Mouse (Mus musculus) kidney, postnatal 10 days (tissue): ENCODE data around the gene Fbxo44.
A peak's percentile ranks its signal among the peaks of the same experiment; 100 is the strongest.
"Not testable (repeated sequence)": the region's sequence is repeated elsewhere in the genome, so short reads cannot be mapped to it uniquely, and the experiment has no call there.

Experiments used
- DNase-seq: peaks from one replicate; pipeline ENCODE4 v3.0.0; 2021; ENCODE audit warnings: mixed read lengths

The Fbxo44 gene

DNA sequence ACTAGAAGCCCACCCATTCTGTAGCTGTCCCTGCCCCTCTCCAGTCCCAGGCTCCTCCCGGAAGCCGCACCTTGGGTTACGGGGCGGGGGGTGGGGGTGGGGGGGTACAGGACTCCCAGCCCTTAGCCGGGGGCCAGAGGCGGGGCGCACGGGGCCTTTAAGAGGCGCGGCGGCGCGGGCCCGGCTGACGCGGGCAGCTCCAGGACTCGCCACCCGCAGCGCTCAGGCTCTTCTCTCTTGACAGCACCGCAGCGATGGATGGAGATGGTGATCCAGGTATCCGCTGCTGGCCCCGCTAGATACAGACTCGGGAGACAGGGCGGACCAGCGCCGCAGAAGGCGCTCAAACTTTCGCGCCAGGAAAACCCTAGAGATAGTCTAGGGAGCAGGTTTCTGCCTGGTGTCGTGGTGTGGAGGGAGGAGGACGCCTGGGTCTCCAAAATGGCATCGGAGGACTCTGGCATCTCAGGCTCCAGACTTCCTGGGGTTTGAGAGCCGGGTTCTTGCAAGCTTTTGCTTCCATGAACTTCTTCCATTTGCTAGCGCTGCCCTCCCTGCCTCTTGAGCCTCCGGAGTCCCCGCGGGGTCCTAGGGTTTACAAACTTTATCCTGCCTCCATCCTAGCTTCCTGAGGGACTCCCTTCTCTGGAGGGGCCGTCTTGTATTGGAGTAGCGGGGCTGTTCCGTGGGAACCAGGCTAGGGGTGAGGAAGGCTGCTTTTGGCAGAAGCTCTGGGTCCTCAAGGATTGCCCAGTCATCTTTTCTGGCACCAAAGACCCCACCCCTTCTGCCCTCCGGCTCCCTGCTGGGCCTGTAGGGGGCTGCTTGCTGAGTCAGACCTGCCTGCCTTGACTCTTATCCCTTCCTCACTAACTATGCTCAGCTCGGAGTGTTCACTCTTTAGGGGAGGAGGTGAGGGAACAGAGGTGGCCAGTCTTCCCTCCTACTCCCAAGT, at the start of gene Fbxo44, which contains the start of gene Fbxo2:
Gene Fbxo44 (minus strand): TSS at position 47 of the 955 bp plus-strand sequence.
Gene Fbxo2 (plus strand): TSS at position 186 of the 955 bp plus-strand sequence.
- peak; percentile 57 for DNase-seq

DNA sequence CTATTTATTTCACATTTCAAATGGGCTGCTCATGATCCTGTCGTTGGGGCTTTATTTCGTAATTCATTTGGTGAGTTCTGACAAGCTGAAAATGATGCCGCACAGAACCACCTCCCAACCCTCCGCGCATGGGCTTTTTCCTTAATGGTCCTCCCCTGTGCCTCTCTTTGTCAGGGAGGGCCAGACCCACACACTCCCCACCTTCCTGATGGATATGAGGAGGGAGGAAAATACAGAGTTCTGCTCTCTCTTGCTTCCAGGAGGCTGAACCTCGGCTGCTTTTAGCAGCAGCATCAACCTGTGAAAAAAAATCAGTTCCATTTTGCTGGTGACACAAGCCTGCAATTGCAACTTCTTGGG, 44.6 kb upstream of the Fbxo44 start:
- no peak for DNase-seq

DNA sequence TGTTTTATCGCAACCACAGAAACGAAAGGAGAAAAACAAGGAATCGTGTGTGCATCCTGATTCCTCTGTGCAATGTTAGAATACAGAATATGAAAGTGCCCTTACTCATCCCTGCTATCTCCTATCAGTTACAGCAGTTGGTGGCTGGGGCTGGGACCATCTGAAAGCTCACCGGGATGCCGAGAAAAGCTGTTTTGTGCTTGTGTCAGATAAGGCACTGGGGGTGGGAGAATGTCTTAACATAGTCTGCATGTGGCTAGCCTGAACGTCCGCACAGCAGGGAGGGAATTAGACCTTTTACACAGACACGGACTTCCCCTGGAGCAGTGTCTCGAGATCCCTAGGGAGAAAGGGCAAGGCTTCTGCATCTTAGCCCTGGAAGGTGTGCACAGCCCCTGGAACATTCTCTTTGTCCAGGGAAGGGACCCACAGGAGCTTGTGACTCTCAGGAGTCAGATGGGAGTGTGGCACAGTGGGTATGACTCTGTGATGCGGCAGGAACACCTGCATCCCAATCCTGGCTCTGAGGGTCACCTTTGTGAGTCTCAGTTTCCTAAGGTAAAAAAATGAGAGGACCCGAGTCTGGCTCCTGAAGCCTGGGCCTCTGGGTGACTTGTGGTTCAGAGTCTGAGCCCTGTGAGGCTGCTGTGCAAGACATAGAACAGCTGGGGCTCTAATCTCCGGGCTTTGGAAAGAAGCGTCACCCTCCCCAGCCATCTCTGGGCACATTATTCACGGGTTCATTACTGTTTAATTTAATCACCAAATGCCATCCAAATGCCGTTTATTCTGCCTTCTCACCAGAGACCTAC, 44.0 kb upstream of the Fbxo44 start:
- no peak for DNase-seq

DNA sequence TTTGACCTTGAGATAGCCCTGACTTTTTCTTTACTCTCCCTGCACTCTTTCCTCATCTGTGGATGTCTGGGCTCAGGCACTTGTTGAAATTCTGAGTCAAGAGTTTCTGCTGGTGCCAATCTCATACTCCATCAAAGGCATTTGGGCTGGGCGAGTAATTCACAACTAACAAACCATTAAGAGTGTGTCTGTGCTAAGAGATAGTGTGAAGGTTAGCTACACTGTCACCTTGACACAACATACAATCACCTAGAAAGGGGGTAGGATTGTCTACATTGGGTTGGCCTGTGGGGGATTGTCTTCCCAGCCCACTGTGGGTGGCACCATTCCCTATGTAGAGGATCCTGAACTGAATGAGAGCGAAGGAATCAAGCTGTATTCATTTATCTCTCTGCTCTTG, 43.3 kb upstream of the Fbxo44 start:
- no peak for DNase-seq

DNA sequence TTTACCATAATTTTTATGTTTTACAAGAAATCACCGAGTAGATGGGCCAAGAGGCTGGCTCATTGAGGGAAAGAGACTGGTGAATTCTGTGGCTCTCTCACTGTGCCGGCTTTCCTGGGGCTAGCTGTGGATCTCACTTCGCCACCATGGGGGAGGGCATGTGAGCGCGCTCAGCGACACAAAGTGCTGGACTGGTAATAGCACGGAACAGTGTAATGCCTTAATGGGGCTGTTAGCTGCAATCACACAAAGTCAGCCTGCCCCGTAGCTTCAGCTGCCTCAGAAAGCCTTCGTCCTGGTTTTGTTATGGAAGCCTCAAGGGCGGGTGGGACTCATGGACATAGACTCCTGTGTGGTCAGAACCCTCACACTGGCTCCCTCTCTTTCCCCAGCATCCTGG, 38.4 kb upstream of the Fbxo44 start:
- no peak for DNase-seq

DNA sequence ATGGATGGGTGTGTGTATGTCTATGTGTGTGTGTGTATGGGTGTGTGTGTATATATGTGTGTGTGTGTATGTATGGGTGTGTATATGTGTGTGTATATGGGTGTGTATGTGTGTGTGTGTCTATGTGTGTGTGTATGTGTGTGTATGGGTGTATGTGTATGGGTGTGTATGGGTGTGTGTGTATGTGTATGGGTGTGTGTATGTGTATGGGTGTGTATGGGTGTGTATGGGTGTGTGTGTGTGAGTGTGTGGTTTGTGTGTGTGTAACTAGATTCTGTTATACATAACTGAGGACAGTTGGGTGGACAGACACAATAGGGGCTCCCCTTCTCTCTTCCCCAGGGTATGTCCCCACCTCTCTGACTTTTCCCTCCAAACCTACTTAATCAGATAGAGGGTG, 34.1 kb upstream of the Fbxo44 start:
- DNase-seq, result no peak

DNA sequence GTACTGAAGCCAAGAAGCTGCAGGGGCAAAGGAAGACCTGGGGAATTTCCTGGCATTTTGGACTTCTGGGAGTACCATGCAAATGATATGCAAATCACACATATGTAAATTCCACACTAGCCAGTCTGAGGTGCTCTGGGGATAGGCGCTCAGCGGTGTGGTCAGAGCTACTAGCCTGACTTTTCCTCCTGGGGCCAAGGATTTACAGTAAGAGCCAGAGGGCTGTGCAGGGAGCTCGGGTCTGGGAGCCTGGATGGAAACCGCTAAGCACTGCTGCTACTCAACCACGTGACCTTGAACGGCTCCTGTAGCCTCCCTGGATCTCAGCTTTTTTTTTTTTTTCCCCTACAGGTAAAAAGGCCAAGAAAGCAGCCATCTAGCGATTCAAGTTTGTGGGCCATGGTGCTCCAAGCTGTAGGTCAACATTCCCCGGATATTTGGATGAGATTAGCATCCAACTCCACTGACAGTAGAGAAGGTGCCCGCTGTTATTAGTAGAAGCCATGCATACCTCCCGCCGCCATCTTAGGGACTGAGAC, 32.5 kb upstream of the Fbxo44 start:
- no peak for DNase-seq

DNA sequence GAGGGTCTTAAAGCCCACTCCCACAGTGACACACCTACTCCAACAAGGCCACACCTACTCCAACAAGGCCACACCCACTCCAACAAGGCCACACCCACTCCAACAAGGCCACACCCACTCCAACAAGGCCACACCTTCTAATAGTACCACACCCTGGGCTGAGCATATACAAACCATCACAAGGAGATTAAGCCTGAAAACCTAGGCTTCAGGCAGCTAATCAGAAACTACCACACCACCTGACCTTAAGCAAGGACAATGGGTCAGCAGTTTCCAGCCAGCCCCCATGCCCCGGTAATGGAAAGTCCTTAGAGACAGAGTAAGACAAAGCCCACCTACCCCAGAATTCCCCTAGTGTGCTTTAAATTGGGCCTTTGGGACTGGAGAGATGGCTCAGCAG, 28.5 kb upstream of the Fbxo44 start:
- not testable (repeated sequence) for DNase-seq

DNA sequence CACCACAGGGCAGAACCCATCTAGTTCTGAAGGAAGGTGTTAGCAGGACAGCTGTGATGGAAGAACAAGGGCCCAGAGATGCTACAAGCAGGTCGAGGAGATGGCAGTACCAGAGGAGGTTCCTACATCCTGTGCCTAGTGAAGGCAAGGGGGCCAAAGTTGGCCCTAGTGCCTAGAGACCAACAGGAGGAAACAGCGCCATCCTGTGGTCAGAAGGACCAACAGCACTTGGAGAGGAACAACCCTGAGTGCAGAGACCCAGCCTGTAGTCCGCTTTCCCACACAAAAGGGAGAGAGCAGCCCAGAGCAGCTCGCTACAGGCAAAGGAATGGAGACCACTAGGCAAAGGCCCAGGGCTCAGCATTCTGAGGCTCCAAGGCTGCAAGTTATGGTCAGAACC, 25.5 kb upstream of the Fbxo44 start:
- no peak for DNase-seq

DNA sequence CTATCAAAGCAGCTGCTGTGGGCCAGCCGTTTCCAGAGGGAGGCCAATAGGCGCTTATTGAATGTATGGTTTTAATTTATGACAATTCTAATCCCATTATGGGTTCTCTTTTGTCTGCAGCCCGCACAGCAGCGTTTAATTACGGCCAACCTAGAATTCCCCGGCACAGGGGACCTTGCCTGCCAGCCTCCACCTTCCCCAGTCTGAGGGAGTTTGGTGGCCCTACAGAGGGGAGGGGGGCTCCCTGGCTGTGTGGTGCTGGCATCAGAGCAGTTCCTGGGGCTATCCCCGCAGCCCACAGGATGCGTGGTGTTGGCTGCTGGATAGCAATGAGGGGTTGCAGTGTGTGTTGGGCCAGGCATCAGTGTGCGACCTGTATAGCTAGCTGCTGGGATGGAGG, 24.3 kb upstream of the Fbxo44 start:
- no peak for DNase-seq

DNA sequence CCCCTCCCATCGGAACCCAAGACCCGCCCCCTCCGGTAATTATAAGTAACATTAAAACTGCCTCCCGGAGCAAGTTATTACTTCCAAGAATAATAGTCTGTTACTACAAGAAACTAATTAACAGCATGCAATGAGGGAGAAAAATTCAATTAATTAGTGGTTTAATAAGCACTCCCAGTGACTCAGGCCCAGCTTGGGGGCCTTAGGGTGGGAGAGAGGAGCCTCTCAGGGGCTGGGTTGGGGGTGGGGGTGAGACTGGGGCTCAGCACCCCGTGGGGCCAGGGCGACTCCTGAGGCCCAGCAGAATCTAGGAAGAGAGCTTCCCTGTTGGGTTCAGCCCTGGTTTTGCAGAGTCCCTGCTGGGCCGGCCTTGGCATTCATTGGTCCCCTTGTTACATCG, 22.1 kb upstream of the Fbxo44 start:
- DNase-seq, result no peak

DNA sequence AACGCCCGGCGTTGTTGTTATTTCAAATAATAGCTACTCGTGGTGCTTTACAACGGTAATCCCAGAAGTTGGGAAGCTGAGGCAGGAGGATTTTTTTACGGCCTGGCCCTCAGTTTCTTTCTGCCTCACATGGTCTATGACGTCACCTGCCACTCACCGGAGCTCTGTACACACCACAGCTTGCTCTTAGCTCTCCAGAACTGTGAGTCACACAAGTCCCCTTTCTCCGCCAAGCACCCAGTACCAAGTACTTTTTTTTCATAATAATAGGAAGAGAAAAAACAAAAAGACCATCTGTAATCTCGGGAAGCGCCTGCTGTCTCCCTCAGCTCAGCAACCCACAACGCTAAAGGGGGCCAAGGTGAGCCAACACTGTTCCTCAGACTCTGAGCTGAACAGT, 21.2 kb upstream of the Fbxo44 start:
- no peak for DNase-seq

DNA sequence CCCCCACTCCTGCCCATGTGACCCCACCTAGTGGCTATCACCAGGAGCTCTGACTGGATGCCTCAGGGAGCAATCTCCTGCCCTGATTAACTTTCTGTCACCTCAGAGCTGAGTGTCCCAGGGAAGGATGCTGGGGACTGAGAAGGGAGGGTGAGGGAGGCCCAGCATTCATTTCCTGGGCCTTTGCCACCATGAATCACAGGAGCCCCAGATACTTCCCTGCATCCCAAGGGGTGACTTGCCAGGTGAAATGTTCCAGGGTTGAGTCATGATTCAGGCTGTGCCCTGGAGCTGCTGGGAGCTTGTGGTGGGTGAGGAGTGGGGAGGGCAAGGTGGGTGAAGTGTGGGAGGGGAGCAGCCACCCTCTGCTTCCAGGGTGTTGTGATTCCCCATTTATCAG, 17.4 kb upstream of the Fbxo44 start:
- no peak for DNase-seq

DNA sequence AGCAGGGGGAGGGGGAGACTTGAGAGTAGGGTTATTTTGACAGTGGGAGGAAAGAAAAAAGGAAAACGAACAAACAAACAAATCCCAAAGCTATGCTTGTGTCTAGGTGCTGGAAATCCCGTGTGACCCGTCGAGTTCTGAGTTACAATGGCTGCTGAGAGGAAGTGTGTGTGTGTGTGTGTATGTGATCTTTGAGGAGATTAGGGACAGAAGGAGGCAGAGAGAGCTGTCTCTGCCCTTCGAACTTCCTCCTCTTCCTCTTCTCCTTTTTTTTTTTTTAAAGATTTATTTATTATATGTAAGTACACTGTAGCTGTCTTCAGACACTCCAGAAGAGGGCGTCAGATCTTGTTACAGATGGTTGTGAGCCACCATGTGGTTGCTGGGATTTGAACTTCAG, 16.3 kb upstream of the Fbxo44 start:
- DNase-seq, result not testable (repeated sequence)

DNA sequence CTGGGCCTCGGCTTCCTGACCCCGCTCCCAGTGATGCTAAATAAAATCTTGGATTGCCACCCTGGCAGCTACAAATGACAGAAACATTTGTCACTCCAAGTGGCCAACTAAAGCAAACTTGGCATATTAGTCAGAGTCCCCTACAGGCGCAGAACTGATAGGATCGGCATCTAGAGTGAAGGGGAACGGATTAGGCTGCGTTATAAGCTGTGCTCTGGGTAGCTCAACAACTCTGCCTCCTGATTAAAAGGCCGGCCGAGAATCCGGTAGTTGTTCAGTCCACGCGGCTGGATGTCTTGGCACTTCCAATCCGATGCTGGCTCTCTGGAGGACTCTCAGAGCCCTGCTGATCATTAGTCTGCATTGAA, 14.2 kb upstream of the Fbxo44 start:
- no peak for DNase-seq

DNA sequence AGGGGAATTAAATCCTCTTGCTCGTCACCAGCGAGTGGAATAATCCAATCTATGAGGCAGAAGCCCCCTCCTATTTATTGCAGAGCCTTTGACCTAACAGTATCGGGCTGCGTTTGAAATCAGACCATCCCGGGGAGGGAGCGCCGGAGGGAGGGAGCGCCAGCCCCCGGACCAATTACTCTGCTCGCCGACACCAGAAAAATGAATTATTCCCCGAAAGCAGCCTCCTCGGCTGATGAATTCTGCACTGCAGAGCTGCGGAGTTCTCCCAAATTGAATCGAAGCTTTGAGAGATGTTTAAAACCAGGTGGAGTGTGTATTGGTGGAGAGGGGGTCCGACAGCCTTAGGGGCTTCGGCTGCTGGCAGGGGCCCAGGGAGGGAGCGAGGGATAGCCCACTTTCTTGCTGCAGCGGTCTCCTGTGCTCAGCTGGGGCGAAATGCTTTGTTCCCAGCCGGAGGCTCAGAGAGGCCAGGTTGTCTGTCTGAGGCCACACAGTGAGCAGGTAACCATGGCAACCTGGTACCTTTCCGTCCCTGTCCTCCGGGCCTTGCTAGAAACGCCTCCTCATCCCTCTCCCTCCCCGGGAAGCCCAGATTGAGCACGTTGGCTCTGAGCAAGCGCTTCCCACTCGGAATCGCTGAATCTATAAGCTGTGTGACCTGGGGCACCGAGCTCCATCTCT, 13.7 kb upstream of the Fbxo44 start:
- no peak for DNase-seq

DNA sequence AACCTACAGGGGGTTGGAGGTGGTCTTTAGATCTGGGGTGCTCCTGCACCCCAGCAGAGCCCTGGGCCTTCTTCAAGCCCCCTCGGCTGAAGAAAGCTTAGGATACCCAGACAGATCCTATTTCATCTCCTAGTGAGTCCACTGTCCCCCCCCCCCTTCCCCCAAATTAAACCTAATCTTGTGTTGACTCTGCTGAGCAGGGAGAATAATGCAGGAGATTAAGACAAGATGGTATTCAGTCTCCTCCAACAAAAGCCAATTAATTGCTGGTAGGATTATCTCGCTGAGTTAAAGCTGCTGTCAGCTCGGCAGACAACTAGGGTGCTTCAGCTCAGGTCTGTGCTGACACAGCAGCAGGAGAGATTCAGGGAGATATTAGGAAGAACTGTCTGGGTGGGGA, 11.0 kb upstream of the Fbxo44 start:
- DNase-seq, result no peak

DNA sequence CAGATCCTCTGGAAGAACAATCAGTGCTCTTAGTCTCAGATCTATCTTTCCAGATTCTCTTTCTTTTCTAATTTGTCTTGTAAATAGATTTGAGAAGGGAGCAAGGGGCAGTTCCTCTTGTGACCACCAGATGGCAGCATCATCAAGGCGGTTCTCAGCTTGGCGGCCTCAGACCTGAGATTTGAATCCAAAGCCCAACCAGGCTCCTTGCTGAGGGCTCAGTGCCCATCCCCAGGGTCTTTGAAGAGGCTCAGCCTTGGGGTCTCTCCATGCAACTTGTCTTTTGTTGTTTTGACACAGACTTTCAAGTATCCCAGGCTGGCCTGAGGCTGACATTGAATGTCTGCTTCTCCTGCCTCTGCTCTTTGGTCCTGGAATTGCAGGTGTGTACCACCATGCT, 10.6 kb upstream of the Fbxo44 start:
- peak; percentile 58 for DNase-seq

DNA sequence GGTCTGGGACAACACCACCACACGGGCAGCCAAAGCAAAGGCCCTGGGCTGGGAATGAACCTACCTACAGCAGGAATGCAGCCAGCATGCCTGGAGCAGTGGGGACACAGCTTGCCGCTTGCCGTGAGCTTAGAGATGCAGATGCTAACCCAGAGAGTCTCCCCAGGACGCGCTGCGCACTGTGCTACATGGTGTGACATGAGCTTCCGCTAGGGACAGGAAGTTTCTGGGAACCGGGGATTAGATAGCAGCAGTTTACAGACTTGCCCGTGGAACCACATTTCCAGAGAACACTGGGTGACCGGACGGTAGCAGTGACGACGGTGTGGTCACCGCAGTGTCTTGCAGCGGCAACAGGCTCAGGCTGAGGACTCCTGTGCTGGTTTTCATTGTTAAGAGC, 9.3 kb upstream of the Fbxo44 start:
- DNase-seq, result no peak

DNA sequence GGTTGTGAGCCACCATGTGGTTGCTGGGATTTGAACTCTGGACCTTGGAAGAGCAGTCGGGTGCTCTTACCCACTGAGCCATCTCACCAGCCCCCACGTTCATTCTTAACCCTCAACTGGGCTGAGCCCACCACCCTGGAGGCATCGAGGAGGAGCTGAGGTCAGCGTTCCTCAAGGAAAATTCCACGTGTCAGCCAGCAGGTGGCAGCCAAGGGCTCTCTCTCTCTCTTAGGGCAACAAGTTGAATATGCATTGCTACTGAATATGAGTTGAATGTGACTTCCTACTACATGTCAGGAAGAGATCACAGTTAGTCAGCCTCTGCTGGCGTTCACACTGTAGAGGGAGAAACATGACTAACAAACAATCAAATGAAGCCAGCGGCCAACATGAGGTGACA, 8.0 kb upstream of the Fbxo44 start:
- DNase-seq, result peak; percentile 76

DNA sequence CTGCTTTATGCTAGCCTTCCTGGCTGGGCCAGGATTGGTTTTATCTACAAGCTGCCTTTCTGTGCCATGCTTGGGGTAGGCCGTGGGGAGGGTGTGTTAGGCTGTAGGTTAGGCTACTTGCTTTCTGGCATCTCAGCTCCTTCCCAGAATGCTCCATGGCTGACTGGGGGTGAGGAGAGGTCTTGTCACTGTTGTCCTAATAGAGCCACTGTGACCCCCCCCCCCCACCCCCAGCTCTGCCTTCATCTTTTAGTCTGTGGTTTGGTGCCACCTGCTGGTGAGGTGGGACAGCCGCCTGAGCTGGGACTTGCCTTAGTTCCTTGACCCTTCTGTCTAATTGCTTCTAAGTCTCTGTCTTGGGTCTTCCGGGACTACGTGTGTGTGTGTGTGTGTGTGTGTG, 6.7 kb upstream of the Fbxo44 start:
- peak; percentile 87 for DNase-seq

DNA sequence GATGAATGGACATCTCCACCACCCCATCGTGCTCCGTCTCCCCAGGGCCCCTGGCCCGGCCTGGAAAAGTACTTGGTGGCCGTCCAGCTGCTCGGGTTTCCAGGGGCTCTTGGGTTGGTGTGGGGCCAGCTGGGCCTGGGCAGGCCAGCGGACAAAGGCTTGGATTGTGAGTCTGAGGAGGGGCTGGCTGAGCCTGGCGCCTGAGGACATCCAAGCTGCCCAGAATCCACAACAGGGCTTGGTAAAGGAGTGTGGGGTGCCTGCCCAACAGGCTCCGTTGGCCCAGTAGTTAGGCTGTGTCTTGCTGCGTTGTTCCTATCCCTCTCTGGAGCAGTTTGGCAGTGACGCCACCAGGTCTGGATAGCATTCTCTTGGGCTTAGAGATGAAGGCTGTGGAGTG, 6.1 kb upstream of the Fbxo44 start:
- DNase-seq, result no peak

DNA sequence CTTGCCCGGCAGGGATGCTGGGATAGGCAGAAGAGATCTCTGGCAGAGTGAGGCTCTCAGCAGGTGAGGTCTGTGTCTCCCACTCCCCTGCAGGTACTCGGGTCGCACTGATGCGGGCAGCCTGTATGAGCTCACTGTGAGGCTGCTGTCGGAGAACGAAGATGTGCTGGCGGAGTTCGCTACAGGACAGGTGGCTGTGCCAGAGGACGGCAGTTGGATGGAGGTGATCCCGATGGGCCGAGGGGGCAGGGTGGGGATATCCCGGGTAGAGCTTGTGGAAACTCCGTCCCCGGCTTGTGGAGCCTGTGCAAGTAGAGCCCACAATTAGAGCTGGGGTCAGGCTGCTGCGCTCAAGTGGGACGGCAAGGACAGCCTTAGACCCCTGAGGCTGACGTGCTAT, 5.3 kb upstream of the Fbxo44 start:
- DNase-seq, result no peak
